In genomic region chr7:80192226-80193061, GRCm38 (mm10) we compare ENCODE assay signal across 8 mouse cellular contexts. TPM values are rescaled to one million over a fixed set of nuclear protein-coding genes. Genes with fewer than 3 reads are reported as not detected.
DNase-seq lines count a peak whose midpoint lies in the region; ATAC-seq and TF ChIP-seq lines count a peak whose summit lies in the region.

No protein-coding gene starts in this region.

- no peaks in the 10 kb centered on the region for H3K27me3 ChIP-seq in heart, postnatal 0 days (ENCODE audit: control insufficient read depth, insufficient read depth, low read length)
- no peaks in the 10 kb centered on the region for H3K27me3 ChIP-seq in lung, embryonic 16.5 days (ENCODE audit: control insufficient read depth, insufficient read depth, low read depth, low read length)

- no peaks in the 10 kb centered on the region for H3K9me3 ChIP-seq in heart, postnatal 0 days (replicated peaks; ENCODE audit: control insufficient read depth, low read length)
- no peaks in the 10 kb centered on the region for H3K9me3 ChIP-seq in lung, embryonic 16.5 days (ENCODE audit: control insufficient read depth, low read length)

- peak overlapping the region; percentile 51 for H3K4me2 ChIP-seq in heart, postnatal 0 days (ENCODE audit: low read depth, low read length)
- H3K4me2 ChIP-seq in lung, embryonic 16.5 days (ENCODE audit: low read depth, low read length), result peak overlapping the region; percentile 64

- peak; percentile 68 for TF ChIP-seq EP300 in heart, postnatal 0 days (IDR thresholded peaks at IDR 0.05; ENCODE audit: low read depth)

- peak; percentile 85 for ATAC-seq in erythroid progenitor cell, adult 5-6 weeks (replicated peaks; ENCODE audit: low FRiP score, poor library complexity, severe bottlenecking)
- peak; percentile 91 for ATAC-seq in heart, postnatal 0 days (ENCODE audit: insufficient read depth, low read depth)
- ATAC-seq in lung, embryonic 16.5 days (ENCODE audit: low read depth), result peak; percentile 90

- H3K36me3 ChIP-seq in heart, postnatal 0 days (replicated peaks; ENCODE audit: control insufficient read depth, insufficient read depth, low read length), result no peaks in the 10 kb centered on the region
- H3K36me3 ChIP-seq in lung, embryonic 16.5 days (ENCODE audit: control insufficient read depth, insufficient read depth, low read length), result no peaks in the 10 kb centered on the region

- H3K27ac ChIP-seq in heart, postnatal 0 days (ENCODE audit: low read depth), result peak overlapping the region; percentile 86
- peak overlapping the region; percentile 94 for H3K27ac ChIP-seq in lung, embryonic 16.5 days (ENCODE audit: low read length)

- peak; percentile 99 for DNase-seq in A20 (ENCODE audit: low read depth, low spot score)
- DNase-seq in adrenal gland, adult 18-20 months (ENCODE audit: low spot score in 2 of 2), result peak; percentile 73 to 80
- DNase-seq in heart, postnatal 0 days (ENCODE audit: low spot score), result peak; percentile 92
- DNase-seq in kidney, postnatal 25 days, result peak; percentile 97 to 98
- DNase-seq in ovary, adult 18-20 months (ENCODE audit: low spot score), result peak; percentile 86
- peak; percentile 94 for DNase-seq in thymus, postnatal 0 days (ENCODE audit: low spot score)

- 14% methylated on average over 16 of the region's 16 CpGs for WGBS in heart, postnatal 0 days
- WGBS in lung, embryonic 16.5 days, result 10% methylated on average over 16 of the region's 16 CpGs

- peak overlapping the region; percentile 16; the same call in 1 of the 2 replicates for H3K4me3 ChIP-seq in heart, postnatal 0 days (ENCODE audit: low read depth, low read length)
- peak overlapping the region; percentile 42 for H3K4me3 ChIP-seq in lung, embryonic 16.5 days (ENCODE audit: low read length)

- H3K9ac ChIP-seq in heart, postnatal 0 days (replicated peaks; ENCODE audit: low read depth, low read length), result 0 out of 2 replicates have a peak overlapping the region, but pooled peaks have one; percentile 3
- peak overlapping the region; percentile 64 for H3K9ac ChIP-seq in lung, embryonic 16.5 days (ENCODE audit: low read length)

- peaks cover 35% of the 10 kb centered on the region for H3K4me1 ChIP-seq in heart, postnatal 0 days (ENCODE audit: control insufficient read depth, insufficient read depth)
- H3K4me1 ChIP-seq in lung, embryonic 16.5 days (replicated peaks; ENCODE audit: control insufficient read depth, insufficient read depth, low read length), result peaks cover 33% of the 10 kb centered on the region

- TF ChIP-seq CTCF in heart, postnatal 0 days (IDR thresholded peaks at IDR 0.05; ENCODE audit: low read depth), result 0 out of 2 replicates have a peak, but pooled peaks have one; percentile 8

RNA-seq across cellular contexts. Expression of gene Sema4b, which starts 5.8 kb away (rescaled TPM):
- total RNA-seq in adrenal gland, adult 18-20 months (2021), result 10 to 100 TPM; 62.7 to 75.9 TPM
- total RNA-seq in erythroid progenitor cell, adult 5-6 weeks (2015; ENCODE audit: low replicate concordance), result 106 and 122 TPM in 2 replicates
- 105 and 126 TPM in 2 replicates for total RNA-seq in erythroid progenitor cell, adult 5-6 weeks (2017; ENCODE audit: low replicate concordance)
- total RNA-seq in heart, postnatal 0 days (2014; rRNA removed; ENCODE audit: low replicate concordance), result 17.5 and 24.2 TPM in 2 replicates
- polyA plus RNA-seq in heart, postnatal 0 days (2015; fragmentation: Nextera tagmentation; extraction: Ambion mirVana), result 10.5 and 11.7 TPM in 2 replicates
- polyA plus RNA-seq in lung, embryonic 16.5 days (2015; fragmentation: Nextera tagmentation; extraction: Ambion mirVana), result 15.8 and 16.3 TPM in 2 replicates
- 16.8 and 20.9 TPM in 2 replicates for polyA plus RNA-seq in thymus, postnatal 0 days (2015; fragmentation: Nextera tagmentation; extraction: Ambion mirVana)

RNA-seq across cellular contexts. Expression of gene Cib1, which starts 40.2 kb away (rescaled TPM):
- total RNA-seq in adrenal gland, adult 18-20 months (2021), result 10 to 100 TPM; 53.9 to 64.2 TPM
- 69.2 and 73.8 TPM in 2 replicates for total RNA-seq in erythroid progenitor cell, adult 5-6 weeks (2015; ENCODE audit: low replicate concordance)
- 70.2 and 70.4 TPM in 2 replicates for total RNA-seq in erythroid progenitor cell, adult 5-6 weeks (2017; ENCODE audit: low replicate concordance)
- total RNA-seq in heart, postnatal 0 days (2014; rRNA removed; ENCODE audit: low replicate concordance), result 26.0 and 27.2 TPM in 2 replicates
- 57.2 and 57.4 TPM in 2 replicates for polyA plus RNA-seq in heart, postnatal 0 days (2015; fragmentation: Nextera tagmentation; extraction: Ambion mirVana)
- 88.4 and 96.0 TPM in 2 replicates for polyA plus RNA-seq in lung, embryonic 16.5 days (2015; fragmentation: Nextera tagmentation; extraction: Ambion mirVana)
- polyA plus RNA-seq in thymus, postnatal 0 days (2015; fragmentation: Nextera tagmentation; extraction: Ambion mirVana), result 186 and 189 TPM in 2 replicates

RNA-seq across cellular contexts. Expression of gene Gdpgp1, which starts 40.2 kb away (rescaled TPM):
- total RNA-seq in adrenal gland, adult 18-20 months (2021), result 1 to 10 TPM; 3.8 to 4.1 TPM
- total RNA-seq in erythroid progenitor cell, adult 5-6 weeks (2015; ENCODE audit: low replicate concordance), result 1.3 and 5.4 TPM in 2 replicates
- 0.08 and 0.64 TPM in 2 replicates for total RNA-seq in erythroid progenitor cell, adult 5-6 weeks (2017; ENCODE audit: low replicate concordance)
- 2.5 and 5.5 TPM in 2 replicates for total RNA-seq in heart, postnatal 0 days (2014; rRNA removed; ENCODE audit: low replicate concordance)
- 2.0 and 2.3 TPM in 2 replicates for polyA plus RNA-seq in heart, postnatal 0 days (2015; fragmentation: Nextera tagmentation; extraction: Ambion mirVana)
- polyA plus RNA-seq in lung, embryonic 16.5 days (2015; fragmentation: Nextera tagmentation; extraction: Ambion mirVana), result 3.5 and 3.9 TPM in 2 replicates
- polyA plus RNA-seq in thymus, postnatal 0 days (2015; fragmentation: Nextera tagmentation; extraction: Ambion mirVana), result 2.7 and 3.4 TPM in 2 replicates

RNA-seq across cellular contexts. Expression of gene Ttll13, which starts 53.7 kb away (rescaled TPM):
- total RNA-seq in adrenal gland, adult 18-20 months (2021), result 1 to 10 TPM; 1.2 to 1.7 TPM
- 2.9 TPM in 1 of 2 replicates, not detected in the other for total RNA-seq in erythroid progenitor cell, adult 5-6 weeks (2015; ENCODE audit: low replicate concordance)
- total RNA-seq in erythroid progenitor cell, adult 5-6 weeks (2017; ENCODE audit: low replicate concordance), result not detected in 2 replicates
- total RNA-seq in heart, postnatal 0 days (2014; rRNA removed; ENCODE audit: low replicate concordance), result 0.35 TPM in 1 of 2 replicates, not detected in the other
- 0.51 and 0.98 TPM in 2 replicates for polyA plus RNA-seq in heart, postnatal 0 days (2015; fragmentation: Nextera tagmentation; extraction: Ambion mirVana)
- 1.1 and 2.2 TPM in 2 replicates for polyA plus RNA-seq in lung, embryonic 16.5 days (2015; fragmentation: Nextera tagmentation; extraction: Ambion mirVana)
- 0.44 and 0.70 TPM in 2 replicates for polyA plus RNA-seq in thymus, postnatal 0 days (2015; fragmentation: Nextera tagmentation; extraction: Ambion mirVana)

Comparison
In these comparisons a context has a peak if more than half of its experiments do, and no peak if none do; other contexts are left out.
1. Peak in every context shown above with its lines: DNase-seq, ATAC-seq, H3K4me3 ChIP-seq and H3K27ac ChIP-seq.